Comparison of ENCODE assay signal across 11 mouse cellular contexts in the genomic region with DNA sequence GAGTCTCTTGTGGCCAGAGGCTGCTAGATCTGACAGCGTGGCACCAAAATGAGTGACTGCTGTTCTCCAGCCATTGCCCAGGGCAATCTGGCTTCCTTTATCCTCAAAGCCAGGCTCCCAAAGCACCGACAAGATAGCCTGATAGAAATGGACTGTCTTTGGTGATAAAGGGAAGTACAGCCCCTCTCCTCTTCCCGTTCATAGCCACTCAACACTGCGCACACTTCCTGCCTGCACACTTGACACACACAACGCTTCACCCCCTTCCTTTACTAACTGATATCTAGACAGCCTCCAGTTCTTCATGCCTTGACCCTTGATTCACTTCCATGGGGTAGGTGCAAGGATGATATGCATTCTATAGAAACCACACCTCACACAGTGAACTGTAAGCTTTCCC.
"Had no signal": no experiment of that assay in that cellular context is flagged by ENCODE, and none has a peak within 500 bp of the region (broad histone marks: within the 10 kb centered on the region; RNA-seq: fewer than 3 reads in every experiment).

No protein-coding gene starts in this region.

- DNase-seq: lung, adult 2 months; lung, postnatal 14 days; right cerebral cortex, postnatal 14 days; thymus, adult 18-20 months; thymus, postnatal 36 days had no signal

- H3K4me3 ChIP-seq: lung, embryonic 15.5 days; midbrain, embryonic 10.5 days; midbrain, embryonic 12.5 days; neural tube, embryonic 12.5 days had no signal

- H3K4me1 ChIP-seq: lung, embryonic 15.5 days; midbrain, embryonic 10.5 days; midbrain, embryonic 12.5 days; neural tube, embryonic 12.5 days had no signal

- H3K9ac ChIP-seq: lung, embryonic 15.5 days; midbrain, embryonic 12.5 days; neural tube, embryonic 12.5 days had no signal

- H3K4me2 ChIP-seq: lung, embryonic 15.5 days; midbrain, embryonic 12.5 days; neural tube, embryonic 12.5 days had no signal

- ATAC-seq: lung, postnatal 0 days had no signal

- H3K36me3 ChIP-seq: lung, embryonic 15.5 days; midbrain, embryonic 10.5 days; midbrain, embryonic 12.5 days; neural tube, embryonic 12.5 days had no signal

- H3K27ac ChIP-seq: lung, embryonic 15.5 days; macrophage; midbrain, embryonic 10.5 days; midbrain, embryonic 12.5 days; neural tube, embryonic 12.5 days had no signal

- H3K9me3 ChIP-seq: lung, embryonic 15.5 days; midbrain, embryonic 10.5 days; midbrain, embryonic 12.5 days; neural tube, embryonic 12.5 days had no signal
